8 mouse cellular contexts compared by ENCODE assay signal in genomic region chr17:74529533-74529824, GRCm38 (mm10). TPM values are rescaled to one million over a fixed set of nuclear protein-coding genes. Genes with fewer than 3 reads are reported as not detected.
DNase-seq lines count a peak whose midpoint lies in the region; ATAC-seq and TF ChIP-seq lines count a peak whose summit lies in the region.

No protein-coding gene starts in this region.

- H3K4me1 ChIP-seq in liver, adult 2 months (ENCODE audit: control insufficient read depth, insufficient read depth, low read length), result peaks cover 4% of the 10 kb centered on the region; the same call in 1 of the 2 replicates
- H3K4me1 ChIP-seq in embryonic facial prominence, embryonic 10.5 days, result peaks cover 25% of the 10 kb centered on the region
- peaks cover 3% of the 10 kb centered on the region; the same call in 1 of the 2 replicates for H3K4me1 ChIP-seq in hindbrain, postnatal 0 days (ENCODE audit: insufficient read depth, low read length)
- H3K4me1 ChIP-seq in midbrain, embryonic 13.5 days (replicated peaks), result peaks cover 23% of the 10 kb centered on the region

- 4% methylated on average over 3 of the region's 3 CpGs for WGBS in liver, adult 2 months
- WGBS in embryonic facial prominence, embryonic 10.5 days, result 18% methylated on average over 3 of the region's 3 CpGs
- 20% methylated on average over 3 of the region's 3 CpGs for WGBS in hindbrain, postnatal 0 days
- 22% methylated on average over 3 of the region's 3 CpGs for WGBS in midbrain, embryonic 13.5 days

- H3K27me3 ChIP-seq in liver, adult 2 months (ENCODE audit: control insufficient read depth, insufficient read depth, low read length), result no peaks in the 10 kb centered on the region
- no peaks in the 10 kb centered on the region for H3K27me3 ChIP-seq in embryonic facial prominence, embryonic 10.5 days (replicated peaks; ENCODE audit: low read depth, poor library complexity, severe bottlenecking)
- H3K27me3 ChIP-seq in hindbrain, postnatal 0 days (ENCODE audit: insufficient read depth, low read length), result no peaks in the 10 kb centered on the region
- no peaks in the 10 kb centered on the region for H3K27me3 ChIP-seq in midbrain, embryonic 13.5 days

- no peaks in the 10 kb centered on the region for H3K9me3 ChIP-seq in embryonic facial prominence, embryonic 10.5 days
- no peaks in the 10 kb centered on the region for H3K9me3 ChIP-seq in hindbrain, postnatal 0 days (ENCODE audit: low read length)
- H3K9me3 ChIP-seq in midbrain, embryonic 13.5 days, result no peaks in the 10 kb centered on the region

- no peaks in the 10 kb centered on the region for H3K36me3 ChIP-seq in liver, adult 2 months (ENCODE audit: control insufficient read depth, insufficient read depth, low read length)
- no peaks in the 10 kb centered on the region; the same call in 1 of the 2 replicates for H3K36me3 ChIP-seq in embryonic facial prominence, embryonic 10.5 days (replicated peaks)
- H3K36me3 ChIP-seq in hindbrain, postnatal 0 days (ENCODE audit: insufficient read depth, low read length), result no peaks in the 10 kb centered on the region
- H3K36me3 ChIP-seq in midbrain, embryonic 13.5 days, result no peaks in the 10 kb centered on the region

- peak overlapping the region; percentile 92 for H3K4me3 ChIP-seq in liver, adult 2 months (ENCODE audit: insufficient read depth, low read depth, low read length)
- peak overlapping the region; percentile 98 for H3K4me3 ChIP-seq in embryonic facial prominence, embryonic 10.5 days
- peak overlapping the region; percentile 100 for H3K4me3 ChIP-seq in hindbrain, postnatal 0 days (ENCODE audit: low read length)
- peak overlapping the region; percentile 99 for H3K4me3 ChIP-seq in midbrain, embryonic 13.5 days (replicated peaks)

- intact Hi-C loops in left cerebral cortex, postnatal 4 days (cut with DNase I), result no loop called here

- no peak for TF ChIP-seq CTCF in liver, adult 2 months (IDR thresholded peaks at IDR 0.05; ENCODE audit: low read depth, low read length)
- no peak for TF ChIP-seq CTCF in hindbrain, postnatal 0 days (IDR thresholded peaks at IDR 0.05; ENCODE audit: low read depth)

- peak overlapping the region; percentile 81 for H3K4me2 ChIP-seq in hindbrain, postnatal 0 days (ENCODE audit: low read depth, low read length)
- H3K4me2 ChIP-seq in midbrain, embryonic 13.5 days (replicated peaks), result peak overlapping the region; percentile 86

- H3K79me2 ChIP-seq in liver, adult 2 months (ENCODE audit: control insufficient read depth, insufficient read depth, low read length), result peaks cover 29% of the 10 kb centered on the region

- no peak for TF ChIP-seq POLR2A in liver, adult 2 months (IDR thresholded peaks at IDR 0.05; ENCODE audit: extremely low read depth, insufficient read depth, low read length)

- DNase-seq in liver, adult 2 months (ENCODE audit: extremely low read depth, low read depth, low spot score), result peak; percentile 61
- no peak for DNase-seq in liver
- no peak for DNase-seq in embryonic facial prominence, embryonic 10.5 days (ENCODE audit: low spot score)
- no peak for DNase-seq in hindbrain, postnatal 0 days (ENCODE audit: low spot score)
- DNase-seq in urinary bladder, postnatal 25 days (ENCODE audit: low spot score), result no peak
- DNase-seq in left cerebral cortex, postnatal 4 days, result no peak
- no peak for DNase-seq in urinary bladder, postnatal 14 days (ENCODE audit: low spot score)

- ATAC-seq in hindbrain, postnatal 0 days, result no peak
- ATAC-seq in midbrain, embryonic 13.5 days, result no peak

- H3K9ac ChIP-seq in liver, adult 2 months (ENCODE audit: low read depth, low read length), result peak overlapping the region; percentile 93
- H3K9ac ChIP-seq in hindbrain, postnatal 0 days (replicated peaks; ENCODE audit: low read length), result peak overlapping the region; percentile 97
- H3K9ac ChIP-seq in midbrain, embryonic 13.5 days (replicated peaks), result peak overlapping the region; percentile 97

- peak overlapping the region; percentile 72; the same call in 1 of the 2 replicates for H3K27ac ChIP-seq in liver, adult 2 months (replicated peaks; ENCODE audit: insufficient read depth, low read depth, low read length)
- H3K27ac ChIP-seq in embryonic facial prominence, embryonic 10.5 days (replicated peaks), result peak overlapping the region; percentile 96
- H3K27ac ChIP-seq in hindbrain, postnatal 0 days, result no peak overlapping the region
- peak overlapping the region; percentile 98 for H3K27ac ChIP-seq in midbrain, embryonic 13.5 days

RNA-seq across cellular contexts. Expression of gene Birc6, which starts 1.4 kb away (rescaled TPM):
- 107 and 115 TPM in 2 replicates for total RNA-seq in liver, adult 2 months (2014; rRNA removed)
- polyA plus RNA-seq in liver, adult 2 months (2012; rRNA removed), result 32.8 and 33.2 TPM in 2 replicates
- 92.4 and 99.8 TPM in 2 replicates for polyA plus RNA-seq in embryonic facial prominence, embryonic 10.5 days (2016; fragmentation: Nextera tagmentation; extraction: Ambion mirVana)
- 137 and 152 TPM in 2 replicates for total RNA-seq in hindbrain, postnatal 0 days (2014; rRNA removed)
- polyA plus RNA-seq in hindbrain, postnatal 0 days (2015; fragmentation: Nextera tagmentation; extraction: Ambion mirVana), result 96.6 and 107 TPM in 2 replicates
- 97.1 and 118 TPM in 2 replicates for polyA plus RNA-seq in midbrain, embryonic 13.5 days (2015; fragmentation: Nextera tagmentation; extraction: Ambion mirVana)
- total RNA-seq in left cerebral cortex, postnatal 4 days (2021), result 100 to 1,000 TPM; 168 to 170 TPM

RNA-seq across cellular contexts. Expression of gene Yipf4, which starts 40.2 kb away (rescaled TPM):
- 30.3 and 35.4 TPM in 2 replicates for total RNA-seq in liver, adult 2 months (2014; rRNA removed)
- polyA plus RNA-seq in liver, adult 2 months (2012; rRNA removed), result 27.4 and 28.2 TPM in 2 replicates
- 31.4 and 34.8 TPM in 2 replicates for polyA plus RNA-seq in embryonic facial prominence, embryonic 10.5 days (2016; fragmentation: Nextera tagmentation; extraction: Ambion mirVana)
- 32.1 and 43.3 TPM in 2 replicates for total RNA-seq in hindbrain, postnatal 0 days (2014; rRNA removed)
- polyA plus RNA-seq in hindbrain, postnatal 0 days (2015; fragmentation: Nextera tagmentation; extraction: Ambion mirVana), result 53.5 and 55.2 TPM in 2 replicates
- 54.1 and 58.2 TPM in 2 replicates for polyA plus RNA-seq in midbrain, embryonic 13.5 days (2015; fragmentation: Nextera tagmentation; extraction: Ambion mirVana)
- total RNA-seq in left cerebral cortex, postnatal 4 days (2021), result 10 to 100 TPM; 40.2 to 40.9 TPM
